Mouse (Mus musculus) frontal cortex, postnatal 10 days (tissue): ENCODE data around the gene Creld1.

Experiments
- DNase-seq, 2 experiments: peaks; one replicate each; pipeline ENCODE4 v3.0.0; 2022; ENCODE audit warnings: low spot score in 2 of 2, mixed read lengths in 1 of 2

Gene Creld1

DNA sequence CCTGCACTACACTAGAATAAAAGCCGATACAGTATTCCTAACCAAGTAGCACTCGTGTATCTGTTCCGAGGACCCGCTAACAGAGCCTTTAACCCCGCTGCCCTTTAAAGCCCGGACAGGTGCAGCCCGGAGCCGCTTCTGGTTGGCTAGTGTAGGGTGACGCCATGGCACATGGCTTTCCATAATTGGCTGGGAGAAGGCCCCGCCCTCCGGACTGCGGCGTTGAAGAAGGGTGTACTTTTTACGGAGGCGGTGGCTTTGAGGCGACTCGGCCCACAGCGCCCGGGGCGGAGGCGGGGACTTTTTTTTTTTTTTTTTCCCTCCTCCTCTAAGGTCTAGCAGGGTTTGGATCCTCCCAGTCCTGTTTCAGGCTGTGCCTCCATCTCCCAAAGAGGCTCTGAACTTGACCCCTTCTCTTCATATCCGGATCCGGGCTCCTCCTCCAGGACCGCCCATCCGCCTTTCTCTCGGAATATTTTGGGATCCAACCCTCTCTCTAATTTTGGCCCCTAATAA is at the start of gene Creld1:
Gene Creld1 (plus strand): TSS at position 198 of the 516 bp plus-strand sequence.
- DNase-seq, result peak; percentile 93

DNA sequence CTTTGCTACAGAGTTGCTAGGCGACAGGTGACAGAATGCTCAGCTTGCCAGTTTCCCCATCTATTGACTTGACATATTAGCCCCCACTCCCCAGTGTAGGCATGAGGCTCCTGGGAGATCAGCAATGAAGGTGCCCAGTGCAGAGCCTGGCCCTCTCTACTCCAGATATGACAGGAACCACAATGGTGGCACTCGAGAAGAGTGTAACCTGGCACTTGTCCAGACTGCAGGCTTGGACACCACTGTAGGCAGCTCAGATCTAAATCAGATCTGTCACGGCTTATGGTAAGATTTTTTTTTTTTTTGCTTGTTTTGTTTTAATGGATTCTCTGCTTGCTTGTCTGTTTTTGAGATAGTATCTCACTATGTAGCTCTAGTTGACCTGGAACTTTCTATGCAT is 49.4 kb upstream of the Creld1 start:
- DNase-seq, result no peak

DNA sequence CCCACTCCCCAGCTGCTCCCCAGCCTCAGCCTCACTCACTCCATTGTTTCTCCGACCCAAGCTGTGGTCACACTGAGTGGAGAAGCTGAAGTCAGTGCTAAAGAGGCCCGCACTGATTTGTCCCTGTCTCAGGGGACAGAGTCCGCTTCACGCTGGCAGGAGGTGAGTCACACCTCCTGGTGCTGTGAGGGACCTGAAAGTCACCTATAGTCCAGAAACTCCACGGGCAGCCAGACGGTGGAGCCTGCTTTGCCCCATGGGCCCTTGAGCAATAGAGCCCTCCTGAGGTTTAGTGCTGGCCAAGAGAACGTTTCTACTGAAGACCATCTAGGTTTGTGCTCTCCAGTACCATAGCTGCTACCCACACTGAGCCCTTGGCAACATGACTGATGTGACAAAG is 48.4 kb upstream of the Creld1 start:
- DNase-seq, result no peak

DNA sequence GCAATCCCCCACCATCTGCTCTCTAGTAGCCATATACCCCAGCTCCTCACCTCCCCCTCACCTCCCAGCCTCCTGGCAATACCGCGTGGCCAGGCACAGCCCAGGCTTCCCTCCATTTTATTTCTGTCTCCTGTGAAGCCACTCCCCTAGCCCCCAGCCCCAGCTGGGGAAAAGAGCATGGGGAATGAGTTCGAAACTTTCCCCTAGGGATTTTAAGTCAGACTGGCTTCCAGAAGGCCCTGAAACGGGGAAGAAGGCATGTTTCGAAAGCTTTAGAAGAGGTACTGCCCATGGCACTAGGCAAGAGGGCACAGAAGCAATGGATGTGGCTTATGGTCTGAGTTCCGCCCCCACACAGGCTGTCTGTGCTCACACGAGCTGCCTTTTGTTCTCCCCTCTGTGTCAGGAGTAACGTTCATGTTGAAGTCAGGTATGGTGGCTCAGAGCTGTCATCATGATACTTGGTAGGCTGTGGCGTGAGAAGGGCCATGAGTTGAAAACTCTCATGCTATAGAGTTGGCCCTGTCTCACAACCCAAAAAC is 47.4 kb upstream of the Creld1 start, which contains the start of gene Cidec:
Gene Cidec (minus strand): TSS at position 97 of the 542 bp plus-strand sequence.
- no peak for DNase-seq

DNA sequence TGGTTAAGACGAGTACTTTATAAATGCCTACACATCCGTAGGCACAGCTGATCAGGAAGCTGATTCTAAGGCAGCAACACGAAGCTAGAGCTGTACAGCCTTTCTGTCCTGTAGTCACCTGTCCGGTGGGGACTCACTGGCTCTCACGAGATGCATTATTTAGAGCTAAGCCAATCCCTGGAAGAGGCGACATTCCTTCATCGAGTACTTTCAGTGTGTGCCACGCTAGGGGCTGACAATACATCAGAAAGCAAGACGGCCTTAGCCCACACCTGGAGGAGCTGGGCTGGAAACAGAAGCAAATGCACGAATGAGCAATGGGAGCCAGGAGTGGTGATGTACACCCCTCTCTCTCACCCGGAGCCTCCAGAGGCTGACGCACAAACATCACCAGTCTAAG is 46.0 kb upstream of the Creld1 start:
- DNase-seq, result no peak

DNA sequence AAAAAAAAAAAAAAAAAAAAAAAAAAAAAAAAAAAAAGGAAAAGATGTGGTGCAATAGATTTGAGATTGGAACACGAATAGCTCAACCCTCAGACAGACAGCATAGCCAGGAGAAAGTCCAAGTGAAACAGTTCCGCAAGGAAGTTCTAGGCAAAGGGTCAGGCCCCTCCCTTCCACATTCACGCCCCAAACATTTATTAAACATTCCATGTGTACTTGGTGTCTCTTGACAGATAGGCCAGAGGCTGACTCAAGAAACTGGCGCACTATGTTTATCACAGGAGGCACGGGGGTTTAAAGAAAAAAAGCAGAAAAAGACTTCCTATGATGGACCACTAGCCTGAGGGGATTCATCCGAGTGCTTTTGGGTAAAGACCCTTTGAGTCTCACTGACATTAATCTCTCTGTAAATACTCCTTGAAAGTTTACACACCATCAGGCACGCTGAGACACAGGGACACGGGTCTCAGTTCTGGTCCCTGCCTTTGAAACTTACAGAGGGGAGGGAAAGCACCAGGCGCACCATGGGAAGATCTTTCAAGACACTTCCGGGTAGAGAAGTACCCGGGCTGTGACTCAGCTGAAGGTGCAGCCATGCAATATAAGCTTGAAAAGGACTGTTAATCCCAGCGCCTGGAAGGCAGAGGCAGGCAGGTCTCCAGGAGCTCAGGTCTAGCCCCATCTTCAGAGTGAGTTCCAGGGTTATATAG is 44.2 kb upstream of the Creld1 start:
- no peak for DNase-seq

DNA sequence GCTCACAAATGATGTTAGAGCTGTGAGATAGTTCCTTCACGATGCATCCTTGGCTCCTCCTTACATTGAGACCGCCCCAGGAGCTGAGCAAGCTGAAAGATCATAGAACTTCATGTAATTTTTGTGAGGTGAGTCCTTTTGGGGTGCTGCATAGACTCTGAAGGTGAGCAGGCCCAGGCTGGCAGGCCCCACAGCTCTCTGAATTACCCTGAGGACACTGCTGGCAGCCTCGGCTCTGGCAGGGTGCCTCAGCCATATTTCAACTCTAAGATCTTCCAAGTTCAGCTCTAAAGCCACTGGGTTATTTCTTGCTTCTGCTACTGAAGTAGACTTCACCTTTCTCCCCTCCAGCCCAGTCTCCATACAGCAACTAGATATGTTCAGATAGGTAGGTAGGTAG is 42.4 kb upstream of the Creld1 start:
- DNase-seq, result no peak

DNA sequence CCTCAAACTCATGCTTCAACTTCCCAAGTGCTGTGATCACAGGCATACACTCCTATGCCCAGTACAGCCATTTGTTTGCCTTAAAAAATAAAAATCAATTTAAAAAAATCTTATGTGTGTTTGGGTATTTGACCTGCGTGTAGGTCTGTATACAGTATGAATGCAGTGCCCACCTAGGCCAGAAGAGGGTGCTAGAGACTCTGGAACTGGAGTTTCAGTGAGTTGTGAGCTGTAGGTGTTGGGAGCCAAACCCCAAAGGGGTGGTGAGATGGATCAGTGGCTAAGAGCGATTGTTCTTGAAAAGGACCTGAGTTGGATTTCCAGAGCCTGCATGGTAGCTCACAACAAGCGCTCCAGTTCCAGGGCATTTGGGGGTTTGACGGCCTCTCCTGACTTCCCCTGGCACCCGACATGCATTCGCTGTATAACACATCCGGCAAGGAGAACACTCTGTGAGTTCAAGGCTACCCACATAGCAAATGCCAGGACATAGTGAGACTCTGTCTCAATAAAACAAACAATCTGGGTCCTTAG is 41.9 kb upstream of the Creld1 start:
- DNase-seq, result peak; percentile 21 to 51

DNA sequence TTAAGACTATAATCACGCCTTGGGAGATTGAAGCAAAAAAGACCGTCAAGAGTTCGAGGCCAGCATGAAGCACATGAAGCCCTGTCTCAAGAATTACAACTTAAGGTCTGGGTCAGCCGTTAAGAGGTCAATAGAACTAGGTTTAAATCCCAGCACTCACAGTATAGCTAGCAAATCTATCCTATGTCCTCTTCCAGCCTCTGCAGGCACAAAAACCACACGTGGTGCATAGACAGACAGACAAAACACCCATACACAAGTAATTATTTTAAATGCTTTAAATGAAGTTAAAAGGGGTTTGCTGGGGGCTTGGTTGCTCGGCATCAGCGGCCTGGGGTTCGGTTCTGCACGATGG is 41.0 kb upstream of the Creld1 start:
- no peak for DNase-seq

DNA sequence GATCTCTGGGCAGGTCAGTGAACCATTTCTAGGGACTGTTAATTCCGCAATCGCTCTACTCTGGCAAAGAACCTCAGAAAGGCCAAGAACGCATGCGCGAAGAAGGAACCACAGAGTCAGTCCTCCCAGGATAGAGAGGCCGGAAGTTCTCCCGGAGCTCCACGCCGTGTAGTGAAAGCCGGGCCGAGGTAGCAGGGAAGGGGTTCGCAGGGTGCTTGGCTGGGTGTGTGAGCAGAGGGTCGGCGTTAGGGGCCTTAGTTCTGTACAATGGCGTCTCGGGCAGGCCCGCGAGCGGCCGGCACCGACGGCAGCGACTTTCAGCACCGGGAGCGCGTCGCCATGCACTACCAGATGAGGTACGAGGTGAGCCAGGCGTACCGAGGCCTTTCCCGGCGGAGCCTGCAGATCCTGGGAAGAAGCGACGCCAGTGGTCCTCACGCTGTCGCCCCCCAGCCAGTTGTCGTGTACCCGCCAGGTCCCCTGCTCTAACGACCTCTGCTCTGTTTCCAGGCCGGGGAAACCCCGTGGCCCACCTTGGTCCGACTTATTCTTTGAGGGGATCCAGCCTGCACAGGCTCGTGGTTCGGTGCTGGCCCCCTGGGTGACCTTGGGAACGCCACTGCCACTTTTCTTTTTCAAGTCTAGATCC is 40.5 kb upstream of the Creld1 start, which contains the start of gene Jagn1:
Gene Jagn1 (plus strand): TSS at position 128 of the 649 bp plus-strand sequence.
- DNase-seq, result peak; percentile 77 to 83

DNA sequence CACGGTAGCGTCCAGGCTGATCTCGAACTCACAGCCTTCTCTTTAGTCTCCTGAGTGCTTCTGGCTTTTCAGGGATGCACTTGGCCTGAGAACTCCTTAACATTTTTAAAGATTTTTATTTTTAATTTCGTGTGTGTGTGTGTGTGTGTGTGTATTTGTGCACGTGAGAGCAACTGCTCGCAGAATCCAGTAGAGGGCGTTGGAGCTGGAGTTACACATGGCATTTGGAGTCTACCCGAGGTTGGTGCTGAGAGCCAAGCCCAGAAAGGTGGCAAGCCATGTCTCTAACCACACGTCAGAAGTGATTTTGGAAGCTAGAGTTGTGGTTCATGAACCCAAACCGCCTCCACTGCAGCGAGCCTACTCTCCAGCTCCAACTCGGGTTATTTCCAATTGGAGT is 40.0 kb upstream of the Creld1 start:
- DNase-seq, result no peak

DNA sequence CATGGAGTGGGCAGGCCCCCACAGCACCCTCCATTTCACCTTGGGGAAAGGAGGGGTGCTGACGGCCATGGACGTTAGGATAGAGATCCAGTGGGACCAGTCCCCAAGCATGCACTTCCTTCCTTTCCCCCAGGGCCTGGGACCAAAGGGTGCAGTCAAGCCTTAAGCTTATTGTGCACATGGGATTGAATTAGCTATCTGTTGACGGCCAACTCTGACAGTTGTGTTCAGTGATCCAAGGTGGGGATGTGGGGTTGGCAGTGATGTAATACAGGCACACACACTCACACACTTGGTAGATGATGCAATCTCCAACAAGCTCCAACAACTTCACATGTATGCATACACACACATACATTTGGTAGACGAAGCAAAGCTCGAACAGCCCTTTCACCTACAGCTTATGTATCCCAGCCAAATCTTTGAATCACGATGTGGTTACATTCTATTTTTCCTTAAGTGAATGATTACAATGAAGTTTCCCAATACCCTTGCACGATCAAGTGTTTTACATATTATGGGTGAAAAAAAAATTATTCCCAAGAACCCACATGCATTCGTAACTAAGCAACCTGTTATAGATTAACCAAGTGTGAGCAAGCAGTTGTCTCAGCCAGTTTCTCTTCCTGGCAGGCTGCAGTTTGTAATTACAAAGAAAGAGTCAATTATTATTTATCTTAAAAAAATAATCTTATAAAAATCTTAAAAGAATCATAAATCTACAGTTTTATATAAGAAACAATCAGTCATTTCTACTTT is 38.7 kb upstream of the Creld1 start:
- no peak for DNase-seq

DNA sequence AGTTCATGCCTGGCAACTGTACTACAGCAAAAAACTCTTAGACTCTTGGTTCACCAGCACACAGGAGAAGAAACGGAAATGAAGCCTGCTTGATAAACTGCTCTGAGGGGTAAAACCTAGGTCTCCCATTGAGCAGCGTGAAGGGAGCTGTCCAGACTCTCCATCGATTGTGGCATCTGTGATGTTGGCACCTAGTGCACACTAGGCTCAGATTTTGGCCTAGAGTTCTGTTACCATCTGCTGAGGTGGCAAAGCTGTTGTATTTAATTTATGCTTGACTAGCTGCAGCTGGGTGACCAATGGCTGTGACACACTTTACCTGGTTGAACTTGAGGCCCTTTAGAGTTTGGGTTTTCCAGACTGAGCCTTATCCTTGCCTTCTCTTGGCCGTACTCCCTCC is 35.5 kb upstream of the Creld1 start:
- no peak for DNase-seq

DNA sequence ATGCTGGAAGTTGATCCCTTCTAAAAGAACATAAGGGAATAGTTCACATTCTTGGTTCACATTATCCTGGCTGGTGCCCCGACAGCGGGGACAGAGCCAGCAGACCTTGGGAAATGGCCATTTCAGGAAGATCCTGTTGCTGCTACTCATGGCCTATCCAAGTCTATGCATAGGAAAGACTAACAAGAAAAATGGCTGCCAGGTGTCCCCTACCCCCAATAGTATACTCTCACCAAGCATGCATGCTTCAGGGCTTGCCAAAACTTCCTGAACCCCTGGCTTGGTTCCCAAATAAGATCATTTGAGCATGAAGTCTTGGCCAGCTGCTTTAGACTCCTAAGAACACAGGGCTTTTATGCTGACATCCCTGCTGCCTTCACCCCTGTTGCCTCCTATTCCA is 31.3 kb upstream of the Creld1 start:
- DNase-seq, result no peak

DNA sequence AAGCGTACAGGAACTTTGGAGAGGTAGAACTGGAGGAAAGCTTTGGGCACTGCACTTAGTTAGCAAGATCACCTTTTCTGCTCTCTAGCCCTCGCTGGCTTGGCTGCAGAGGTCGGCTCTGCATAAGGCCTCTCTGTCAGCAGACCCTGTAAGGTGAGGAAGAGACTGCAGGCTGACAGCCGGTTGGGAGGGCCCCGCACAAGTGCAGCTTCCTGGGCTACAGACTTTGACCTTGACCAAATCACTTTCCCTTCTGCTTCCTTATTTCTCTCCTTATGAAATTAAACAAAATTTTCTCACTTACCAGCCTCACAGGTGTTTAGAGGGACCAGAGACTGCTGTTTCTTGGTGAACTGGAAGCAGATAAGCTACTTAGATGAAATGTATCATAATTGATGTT is 28.1 kb upstream of the Creld1 start:
- DNase-seq, result no peak

DNA sequence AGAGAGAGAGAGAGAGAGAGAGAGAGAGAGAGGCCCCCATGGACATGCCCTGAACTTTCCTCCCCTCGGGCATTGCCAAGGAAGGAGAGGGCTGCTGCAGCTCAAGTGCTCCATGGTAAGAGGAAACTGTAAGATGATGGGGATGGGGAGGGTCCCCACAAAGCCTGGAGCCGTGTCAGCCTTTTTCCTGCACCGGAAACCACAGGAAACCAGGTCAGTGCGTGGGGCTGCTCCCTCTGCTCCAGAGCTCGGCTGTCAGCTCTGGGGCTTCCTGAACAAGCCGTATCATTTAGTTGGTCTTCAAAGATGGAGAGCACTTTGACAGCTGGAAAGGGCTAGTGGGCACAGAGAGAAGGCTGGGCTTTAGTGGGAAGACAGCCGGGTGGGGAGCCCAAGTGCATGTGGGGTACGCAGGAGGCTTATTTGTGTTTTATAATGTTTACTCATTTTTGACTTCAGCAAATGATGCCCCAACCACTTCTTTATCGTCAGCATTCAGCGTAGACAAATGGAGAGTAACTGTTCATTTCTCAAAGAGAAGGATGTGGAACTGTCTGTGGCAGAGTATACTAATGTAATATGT is 25.1 kb upstream of the Creld1 start, which contains the start of gene Il17re:
Gene Il17re (plus strand): TSS at position 533 of the 583 bp plus-strand sequence.
- DNase-seq, result no peak

DNA sequence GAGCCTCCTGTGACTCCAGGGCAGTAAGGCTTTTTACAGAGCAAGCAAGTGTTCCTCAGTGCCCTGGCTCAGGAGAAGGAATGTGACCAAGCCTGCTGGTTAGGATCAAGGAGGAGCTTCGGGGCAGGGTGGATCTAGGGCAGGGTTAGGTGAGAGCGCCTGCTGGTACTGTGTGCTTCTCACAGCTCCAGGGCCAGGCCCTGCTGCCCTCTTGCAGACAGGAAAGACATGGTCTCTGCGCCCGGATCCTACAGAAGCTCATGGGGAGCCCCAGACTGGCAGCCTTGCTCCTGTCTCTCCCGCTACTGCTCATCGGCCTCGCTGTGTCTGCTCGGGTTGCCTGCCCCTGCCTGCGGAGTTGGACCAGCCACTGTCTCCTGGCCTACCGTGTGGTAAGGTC is 24.5 kb upstream of the Creld1 start:
- DNase-seq, result no peak

DNA sequence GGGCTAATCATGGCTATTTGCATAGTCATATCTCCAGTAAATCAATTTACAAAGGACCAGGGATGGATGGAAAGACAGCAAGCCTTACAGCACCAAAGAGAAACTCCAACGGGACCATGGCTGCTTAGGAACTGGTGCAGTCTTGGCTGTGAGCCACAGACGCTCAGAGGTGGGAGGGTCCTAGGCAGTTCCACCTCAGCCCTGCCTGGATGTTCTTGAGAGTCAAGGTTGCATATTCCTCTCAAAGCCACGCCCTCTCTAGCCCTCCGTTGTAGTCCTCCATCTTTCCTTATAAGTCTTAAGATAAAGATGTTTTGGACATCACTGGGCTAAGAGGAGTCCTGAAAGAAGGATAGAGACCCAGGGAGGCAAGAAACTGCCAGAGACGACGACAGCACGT is 19.1 kb upstream of the Creld1 start:
- DNase-seq, result no peak

DNA sequence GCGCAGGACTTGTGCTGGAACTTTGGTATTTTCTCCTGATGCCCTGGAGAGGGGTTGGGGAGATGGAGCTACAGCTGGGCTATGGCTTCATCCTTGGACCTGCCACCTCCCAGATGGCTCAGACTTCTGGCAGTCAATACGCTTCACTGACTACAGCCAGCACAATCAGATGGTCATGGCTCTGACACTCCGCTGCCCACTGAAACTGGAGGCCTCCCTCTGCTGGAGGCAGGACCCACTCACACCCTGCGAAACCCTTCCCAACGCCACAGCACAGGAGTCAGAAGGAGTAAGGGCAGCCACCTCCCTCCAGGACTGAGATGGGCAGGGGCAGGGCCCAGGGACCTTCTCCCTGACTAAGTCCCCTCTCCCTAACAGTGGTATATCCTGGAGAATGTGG is 17.5 kb upstream of the Creld1 start:
- DNase-seq, result no peak

DNA sequence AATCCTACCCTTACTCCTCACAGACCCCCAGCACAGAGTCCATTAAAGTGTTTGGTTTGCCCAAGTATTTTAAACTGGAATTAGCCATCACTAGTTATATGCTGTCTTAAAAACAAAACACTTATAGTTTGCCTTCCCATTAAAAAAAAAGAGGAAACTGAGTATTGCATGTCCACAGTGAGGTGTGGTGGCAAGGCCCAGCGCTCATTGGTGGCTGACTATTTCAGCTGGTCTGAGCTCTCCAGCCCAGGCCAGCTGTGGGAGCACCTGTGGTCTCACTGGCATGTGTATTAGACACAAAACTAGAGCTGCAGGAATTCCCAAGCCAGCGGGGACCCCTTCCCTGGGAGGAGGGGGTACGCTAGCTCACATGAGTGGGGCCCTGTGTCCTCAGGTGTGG is 14.6 kb upstream of the Creld1 start:
- no peak for DNase-seq

DNA sequence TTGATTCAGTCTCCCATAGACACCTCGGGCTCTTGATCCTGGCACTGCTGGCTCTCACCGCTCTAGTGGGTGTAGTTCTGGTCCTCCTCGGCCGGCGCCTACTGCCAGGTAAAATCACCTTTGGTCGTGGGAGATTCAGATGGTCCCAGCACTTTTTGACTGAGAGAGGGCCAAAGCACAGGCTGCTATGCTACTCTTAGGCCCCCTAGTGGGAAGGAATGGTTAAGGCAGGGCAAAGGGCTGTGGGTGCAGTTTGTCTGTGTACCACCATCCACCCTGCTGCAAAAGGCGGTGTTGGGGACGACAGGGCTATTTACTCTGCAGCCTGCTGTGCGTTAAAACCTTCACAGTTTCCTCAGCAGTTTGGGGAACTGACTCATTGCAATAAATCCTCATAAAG is 14.1 kb upstream of the Creld1 start:
- DNase-seq, result peak in 1 of 2 experiments; percentile 59

DNA sequence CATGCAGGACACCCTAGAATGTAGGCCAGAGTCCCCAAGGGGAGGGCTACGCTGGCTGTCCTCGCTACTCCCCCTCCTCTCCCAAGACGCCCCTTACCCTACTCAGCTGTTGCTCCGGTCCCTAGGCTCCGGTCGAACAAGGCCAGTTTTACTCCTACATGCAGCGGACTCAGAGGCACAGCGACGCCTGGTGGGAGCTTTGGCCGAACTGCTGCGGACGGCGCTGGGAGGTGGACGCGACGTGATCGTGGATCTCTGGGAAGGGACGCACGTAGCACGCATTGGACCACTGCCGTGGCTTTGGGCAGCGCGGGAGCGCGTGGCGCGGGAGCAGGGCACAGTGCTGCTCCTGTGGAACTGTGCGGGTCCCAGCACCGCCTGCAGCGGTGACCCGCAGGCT is 13.7 kb upstream of the Creld1 start:
- peak in 1 of 2 experiments; percentile 61 for DNase-seq
